ENCODE assay signal across 8 mouse cellular contexts in genomic region chr13:108297350-108298093, GRCm38 (mm10). TPM values are rescaled to one million over a fixed set of nuclear protein-coding genes. Genes with fewer than 3 reads are reported as not detected.
DNase-seq lines count a peak whose midpoint lies in the region; ATAC-seq lines count a peak whose summit lies in the region.

No protein-coding gene starts in this region.

- no peaks in the 10 kb centered on the region for H3K27me3 ChIP-seq in forebrain, embryonic 10.5 days (ENCODE audit: poor library complexity, severe bottlenecking)
- no peaks in the 10 kb centered on the region for H3K27me3 ChIP-seq in limb, embryonic 11.5 days (ENCODE audit: control insufficient read depth, insufficient read depth, low read length)
- no peaks in the 10 kb centered on the region for H3K27me3 ChIP-seq in splenic B cell, adult 2 months (ENCODE audit: control insufficient read depth, insufficient read depth, low read length, poor library complexity, severe bottlenecking)

- ATAC-seq in limb, embryonic 11.5 days (ENCODE audit: insufficient number of reproducible peaks, low FRiP score, low TSS enrichment, low read depth): peak; percentile 42

- H3K9ac ChIP-seq in limb, embryonic 11.5 days (ENCODE audit: low read length): peak overlapping the region; percentile 34; the same call in 1 of the 2 replicates

- peak overlapping the region; percentile 39 for H3K4me2 ChIP-seq in limb, embryonic 11.5 days (ENCODE audit: low read depth, severe bottlenecking)

- H3K4me3 ChIP-seq in forebrain, embryonic 10.5 days: peak overlapping the region; percentile 39
- H3K4me3 ChIP-seq in limb, embryonic 11.5 days (ENCODE audit: low read depth, low read length): peak overlapping the region; percentile 20; the same call in 1 of the 2 replicates

- H3K4me1 ChIP-seq in forebrain, embryonic 10.5 days: peaks cover 40% of the 10 kb centered on the region
- peaks cover 11% of the 10 kb centered on the region; the same call in 1 of the 2 replicates for H3K4me1 ChIP-seq in limb, embryonic 11.5 days (ENCODE audit: control insufficient read depth, insufficient read depth, low read length)

- H3K9me3 ChIP-seq in forebrain, embryonic 10.5 days: no peaks in the 10 kb centered on the region
- H3K9me3 ChIP-seq in limb, embryonic 11.5 days (ENCODE audit: control insufficient read depth, low read length): no peaks in the 10 kb centered on the region

- H3K36me3 ChIP-seq in forebrain, embryonic 10.5 days (replicated peaks): no peaks in the 10 kb centered on the region
- no peaks in the 10 kb centered on the region for H3K36me3 ChIP-seq in limb, embryonic 11.5 days (ENCODE audit: control insufficient read depth, insufficient read depth, low read length)
- no peaks in the 10 kb centered on the region for H3K36me3 ChIP-seq in splenic B cell, adult 2 months (ENCODE audit: control insufficient read depth, insufficient read depth, low read length, poor library complexity, severe bottlenecking)

- peak; percentile 26 to 58 for DNase-seq in adrenal gland, adult (ENCODE audit: inconsistent age in 2 of 2, low spot score in 1 of 2)
- DNase-seq in adrenal gland, postnatal 4 days (ENCODE audit: low spot score in 2 of 2): no peak
- DNase-seq in T-cell, adult 2 months (ENCODE audit: low spot score): peak; percentile 83
- peak; percentile 29 for DNase-seq in forebrain, embryonic 10.5 days (ENCODE audit: extremely low spot score, low spot score)
- DNase-seq in heart, postnatal 36 days: peak; percentile 46 to 48
- peak; percentile 54 for DNase-seq in limb, embryonic 11.5 days (ENCODE audit: low spot score)
- DNase-seq in mesoderm, embryonic 11.5 days (ENCODE audit: low read depth, low spot score): peak; percentile 53
- DNase-seq in splenic B cell, adult 2 months (ENCODE audit: low read depth, low spot score): peak; percentile 39

- intact Hi-C loops in heart, postnatal 36 days (cut with DNase I): no loop called here

- 28% methylated on average over 12 of the region's 12 CpGs for WGBS in forebrain, embryonic 10.5 days
- WGBS in limb, embryonic 11.5 days: 2% methylated on average over 12 of the region's 12 CpGs

- H3K27ac ChIP-seq in forebrain, embryonic 10.5 days: peak overlapping the region; percentile 77
- peak overlapping the region; percentile 70; the same call in 1 of the 2 replicates for H3K27ac ChIP-seq in limb, embryonic 11.5 days (replicated peaks; ENCODE audit: low read depth, low read length)

RNA-seq across cellular contexts. Expression of gene Depdc1b, which starts 18.6 kb away (rescaled TPM):
- 1 to 10 TPM; 4.9 to 7.9 TPM for total RNA-seq in adrenal gland, postnatal 4 days (2021)
- 21.4 and 22.9 TPM in 2 replicates for polyA plus RNA-seq in forebrain, embryonic 10.5 days (2016; fragmentation: Nextera tagmentation; extraction: Ambion mirVana)
- total RNA-seq in heart, postnatal 36 days (2021): under 1 TPM; 0.22 to 0.46 TPM
- 18.0 and 18.9 TPM in 2 replicates for polyA plus RNA-seq in limb, embryonic 11.5 days (2014; fragmentation: Nextera tagmentation; extraction: Ambion mirVana)

Comparison
In these comparisons a context has a peak if more than half of its experiments do, and no peak if none do; other contexts are left out.
1. DNase-seq: peak in adrenal gland, adult (2 of 2), T-cell, adult 2 months (single experiment), forebrain, embryonic 10.5 days (single experiment), heart, postnatal 36 days (2 of 2), limb, embryonic 11.5 days (single experiment), mesoderm, embryonic 11.5 days (single experiment) and splenic B cell, adult 2 months (single experiment); none in adrenal gland, postnatal 4 days (0 of 2).
2. RNA of gene Depdc1b, which starts 18.6 kb away (total RNA-seq): 4.9 to 7.9 TPM in adrenal gland, postnatal 4 days; 0.22 to 0.46 TPM in heart, postnatal 36 days; every median in the first group is over 4 times any median in the second.